Mouse (Mus musculus) heart, embryonic 14.5 days (tissue): ENCODE data around the gene Angpt4. TPM values are rescaled to one million over a fixed set of nuclear protein-coding genes. Genes with fewer than 3 reads are reported as not detected.

ENCODE experiments used
- ATAC-seq: fragments of 200-750 bp; cut with Nextera tagmentation; 2 replicates; pipeline ENCODE4 v1.8.0; 2017; ENCODE audit warnings: low read depth, moderate TSS enrichment; ENCODE audit not compliant: insufficient number of reproducible peaks, insufficient read depth, low FRiP score
- H3K27ac ChIP-seq, 2 experiments: fragments of 200-500 bp in 1 of 2; fragments of 300-500 bp in 1 of 2; sonication (generic) in 1 of 2; replicated peaks in 1 of 2; 2 replicates each; pipeline ENCODE4 v1.5.1; 2012 to 2014; ENCODE audit warnings: low read depth in 2 of 2, low read length in 2 of 2, control low read depth in 1 of 2, mild to moderate bottlenecking in 1 of 2, mixed read lengths in 1 of 2; ENCODE audit not compliant: control insufficient read depth in 1 of 2, insufficient read depth in 1 of 2
- H3K27me3 ChIP-seq: fragments of 300-500 bp; sonication (generic); 2 replicates; pipeline ENCODE4 v1.6.1; 2014; ENCODE audit warnings: mild to moderate bottlenecking, low read length, control low read depth; ENCODE audit not compliant: control insufficient read depth, insufficient read depth
- H3K36me3 ChIP-seq: fragments of 300-500 bp; sonication (generic); 2 replicates; pipeline ENCODE4 v1.6.1; 2014; ENCODE audit warnings: mild to moderate bottlenecking, control low read depth, low read length, mixed read lengths; ENCODE audit not compliant: control insufficient read depth, insufficient read depth
- H3K4me1 ChIP-seq, 2 experiments: fragments of 200-500 bp in 1 of 2; fragments of 300-500 bp in 1 of 2; sonication (generic) in 1 of 2; 2 replicates each; pipeline ENCODE4 v1.6.1; 2012 to 2014; ENCODE audit warnings: low read length in 2 of 2, control low read depth in 1 of 2, mixed read lengths in 1 of 2; ENCODE audit not compliant: control insufficient read depth in 2 of 2, insufficient read depth in 2 of 2
- H3K4me2 ChIP-seq: fragments of 300-500 bp; sonication (generic); 2 replicates; pipeline ENCODE4 v1.6.1; 2014; ENCODE audit warnings: mild to moderate bottlenecking, low read length
- H3K4me3 ChIP-seq, 2 experiments: fragments of 200-500 bp in 1 of 2; fragments of 300-500 bp in 1 of 2; sonication (generic) in 1 of 2; 2 replicates each; pipeline ENCODE4 v1.5.1; 2012 to 2014; ENCODE audit warnings: low read length in 2 of 2, mild to moderate bottlenecking in 2 of 2, control low read depth in 1 of 2, low read depth in 1 of 2, moderate library complexity in 1 of 2; ENCODE audit not compliant: control insufficient read depth in 1 of 2, insufficient read depth in 1 of 2
- H3K9ac ChIP-seq: fragments of 300-500 bp; sonication (generic); 2 replicates; pipeline ENCODE4 v1.6.1; 2014; ENCODE audit warnings: mild to moderate bottlenecking, low read length
- H3K9me3 ChIP-seq: fragments of 300-500 bp; sonication (generic); 2 replicates; pipeline ENCODE4 v1.6.1; 2016; ENCODE audit warnings: low read length, control low read depth; ENCODE audit not compliant: control insufficient read depth
- WGBS: fragments of 180-500 bp; shearing (Covaris S2); extraction: QIAGEN DNeasy Blood & Tissue Kit; methylation state at CpG from one replicate; pipeline ENCODE4 v1.1.7; 2014; 5-methylcytosine and 5-hydroxymethylcytosine counted together
- polyA plus RNA-seq: library from polyadenylated mRNA; unstranded; fragments of >200 nt; fragmentation: Nextera tagmentation; extraction: Ambion mirVana; gene quantifications from 2 replicates; pipeline ENCODE4 v1.2.1, GENCODE M21; 2014

The Angpt4 gene
- polyA plus RNA-seq, 1 experiment from 2014 or later = 0.32 TPM

- Histone ChIP-seq H3K4me1 (peaks cover 23 to 34% of the 10 kb centered on the region in 2 experiments), H3K27me3 (peaks cover 20% of the 10 kb centered on the region), H3K27ac (no peak overlapping the region), H3K4me2 (no peak overlapping the region), H3K36me3 (no peaks in the 10 kb centered on the region), H3K9me3 (no peaks in the 10 kb centered on the region), H3K4me3 (no peak overlapping the region), H3K9ac (no peak overlapping the region)
- ATAC-seq = no peak
- WGBS = 79% methylated on average over 4 of the region's 4 CpGs
Measured at GRCm38 (mm10) chr2:151977689-151978440, 66.9 kb downstream of the Angpt4 start.

- peaks cover 18% of the 10 kb centered on the region for H3K27me3 ChIP-seq
- H3K4me2 ChIP-seq = 0 out of 2 replicates have a peak overlapping the region, but pooled peaks have one; percentile 92
- no peak overlapping the region for H3K9ac ChIP-seq
- WGBS = 82% methylated on average over 6 of the region's 6 CpGs
- H3K4me3 ChIP-seq = no peak overlapping the region
- peaks cover 17 to 27% of the 10 kb centered on the region in 2 experiments for H3K4me1 ChIP-seq
- no peak overlapping the region for H3K27ac ChIP-seq
- ATAC-seq = no peak
- no peaks in the 10 kb centered on the region for H3K9me3 ChIP-seq
- no peaks in the 10 kb centered on the region for H3K36me3 ChIP-seq
Measured at GRCm38 (mm10) chr2:151978494-151978893, 67.5 kb downstream of the Angpt4 start.

GRCm38 (mm10) chr2:151979470-151980354, 68.7 kb downstream of the Angpt4 start, which contains the start of gene Fam110a:
Fam110a (minus strand) TSS chr2:151980219.
- no peaks in the 10 kb centered on the region for H3K9me3 ChIP-seq
- no peaks in the 10 kb centered on the region for H3K36me3 ChIP-seq
- H3K4me3 ChIP-seq = peak within 1 kb of the TSS; percentile 54 to 97
- WGBS = under 1% methylated on average over 41 of the region's 46 CpGs
- peak within 1 kb of the TSS; percentile 92 for H3K4me2 ChIP-seq
- H3K27ac ChIP-seq = 0 out of 4 replicates have a peak within 1 kb of the TSS, but pooled peaks have one; percentile 4 to 27
- peaks cover 7% of the 10 kb centered on the region; the same call in 1 of the 2 replicates for H3K27me3 ChIP-seq
- ATAC-seq = peak; percentile 78
- H3K9ac ChIP-seq = peak within 1 kb of the TSS; percentile 73
- peaks cover 11 to 19% of the 10 kb centered on the region in 2 experiments for H3K4me1 ChIP-seq

- H3K4me1 ChIP-seq = peaks cover 11 to 19% of the 10 kb centered on the region in 2 experiments
- peak overlapping the region; percentile 73 for H3K9ac ChIP-seq
- ATAC-seq = no peak
- H3K36me3 ChIP-seq = no peaks in the 10 kb centered on the region
- WGBS = 46% methylated on average over 3 of the region's 3 CpGs
- peak overlapping the region; percentile 54 to 97 for H3K4me3 ChIP-seq
- H3K27ac ChIP-seq = no peak overlapping the region
- peak overlapping the region; percentile 92 for H3K4me2 ChIP-seq
- H3K27me3 ChIP-seq = 0 out of 2 replicates have a peak, but pooled peaks cover under 1% of the 10 kb centered on the region
- H3K9me3 ChIP-seq = no peaks in the 10 kb centered on the region
Measured at GRCm38 (mm10) chr2:151980355-151980693, 69.3 kb downstream of the Angpt4 start.

GRCm38 (mm10) chr2:151981268-151981667, 70.3 kb downstream of the Angpt4 start:
- 72% methylated on average over 6 of the region's 6 CpGs for WGBS
- H3K27me3 ChIP-seq = no peaks in the 10 kb centered on the region

GRCm38 (mm10) chr2:151982476-151982875, 71.5 kb downstream of the Angpt4 start:
- Histone ChIP-seq H3K4me1 (peaks cover 11 to 19% of the 10 kb centered on the region in 2 experiments), H3K9ac (no peak overlapping the region), H3K27me3 (no peaks in the 10 kb centered on the region), H3K9me3 (no peaks in the 10 kb centered on the region), H3K27ac (no peak overlapping the region), H3K4me2 (no peak overlapping the region), H3K4me3 (no peak overlapping the region), H3K36me3 (no peaks in the 10 kb centered on the region)
- no peak for ATAC-seq

More at GRCm38 (mm10) chr2:151981268-151981667, 70.3 kb downstream of the Angpt4 start:
- Histone ChIP-seq H3K9ac (no peak overlapping the region), H3K9me3 (no peaks in the 10 kb centered on the region), H3K27ac (no peak overlapping the region), H3K36me3 (no peaks in the 10 kb centered on the region), H3K4me3 (no peak overlapping the region), H3K4me2 (no peak overlapping the region), H3K4me1 (peaks cover 11 to 19% of the 10 kb centered on the region in 2 experiments)
- ATAC-seq = no peak

GRCm38 (mm10) chr2:151984019-151984418, 73.0 kb downstream of the Angpt4 start:
- WGBS = 74% methylated on average over 9 of the region's 9 CpGs

More at GRCm38 (mm10) chr2:151984019-151984418, 73.0 kb downstream of the Angpt4 start:
- Histone ChIP-seq H3K36me3 (no peaks in the 10 kb centered on the region), H3K9ac (no peak overlapping the region), H3K27me3 (peaks cover 7% of the 10 kb centered on the region; the same call in 1 of the 2 replicates), H3K27ac (no peak overlapping the region), H3K9me3 (no peaks in the 10 kb centered on the region), H3K4me1 (peaks cover 5 to 9% of the 10 kb centered on the region in 2 experiments), H3K4me2 (no peak overlapping the region), H3K4me3 (no peak overlapping the region)
- ATAC-seq = no peak
